Mouse (Mus musculus) forebrain, postnatal 0 days (tissue): Measurements from ENCODE around the gene Wdr82. TPM values are rescaled to one million over a fixed set of nuclear protein-coding genes. Genes with fewer than 3 reads are reported as not detected.

Source experiments
- ATAC-seq: fragments of 200-750 bp; cut with Nextera tagmentation; 2 replicates; pipeline ENCODE4 v1.8.0; 2017; ENCODE audit warnings: mild to moderate bottlenecking, moderate library complexity
- DNase-seq: peaks from one replicate; pipeline ENCODE4 v3.0.0-alpha.2; 2015
- H3K27ac ChIP-seq: fragments of 300-500 bp; sonication (generic); 2 replicates; pipeline ENCODE4 v1.5.1; 2014; ENCODE audit warnings: low read depth, mild to moderate bottlenecking, antibody characterized with exemption, low read length, moderate library complexity, mixed read lengths
- H3K27me3 ChIP-seq: fragments of 300-500 bp; sonication (generic); 2 replicates; pipeline ENCODE4 v1.6.1; 2014; ENCODE audit warnings: mild to moderate bottlenecking, low read length, mixed read lengths; ENCODE audit not compliant: insufficient read depth
- H3K36me3 ChIP-seq: fragments of 300-500 bp; sonication (generic); 2 replicates; pipeline ENCODE4 v1.6.1; 2014; ENCODE audit warnings: mild to moderate bottlenecking, moderate library complexity; ENCODE audit not compliant: insufficient read depth
- H3K4me1 ChIP-seq: fragments of 300-500 bp; sonication (generic); 2 replicates; pipeline ENCODE4 v1.6.1; 2014; ENCODE audit warnings: antibody characterized with exemption; ENCODE audit not compliant: insufficient read depth
- H3K4me2 ChIP-seq: fragments of 300-500 bp; sonication (generic); 2 replicates; pipeline ENCODE4 v1.6.1; 2014; ENCODE audit warnings: low read depth, mild to moderate bottlenecking, moderate library complexity
- H3K4me3 ChIP-seq: fragments of 300-500 bp; sonication (generic); 2 replicates; pipeline ENCODE4 v1.5.1; 2014; ENCODE audit warnings: low read depth, low read length, mixed read lengths
- H3K9ac ChIP-seq: fragments of 300-500 bp; sonication (generic); 2 replicates; pipeline ENCODE4 v1.6.1; 2014; ENCODE audit warnings: mild to moderate bottlenecking
- H3K9me3 ChIP-seq: fragments of 300-500 bp; sonication (generic); 2 replicates; pipeline ENCODE4 v1.6.1; 2016; ENCODE audit warnings: low read length
- CTCF ChIP-seq: sonication (generic); IDR thresholded peaks from 2 replicates; pipeline ENCODE4 v1.5.1; 2016; ENCODE audit warnings: antibody characterized with exemption, control low read depth, low read depth
- WGBS: fragments of 180-500 bp; shearing (Covaris S2); extraction: QIAGEN DNeasy Blood & Tissue Kit; methylation state at CpG from one replicate; pipeline ENCODE4 v1.1.7; 2014; 5-methylcytosine and 5-hydroxymethylcytosine counted together
- polyA plus RNA-seq: library from polyadenylated mRNA; unstranded; fragments of >200 nt; fragmentation: Nextera tagmentation; extraction: Ambion mirVana; gene quantifications from 2 replicates; pipeline ENCODE4 v1.2.1, GENCODE M21; 2015
- total RNA-seq: library from RNA; depleted of rRNA; stranded (reverse); fragments of >200 nt; gene quantifications from 2 replicates; pipeline ENCODE4 v1.2.3, GENCODE M21; 2014

The Wdr82 gene
- total and polyA plus RNA-seq, 2 experiments from 2014 or later, result 32.5 to 261 TPM

- Histone ChIP-seq H3K4me3 (no peak overlapping the region), H3K9me3 (no peaks in the 10 kb centered on the region), H3K27ac (no peak overlapping the region), H3K4me2 (no peak overlapping the region), H3K36me3 (no peaks in the 10 kb centered on the region), H3K9ac (no peak overlapping the region), H3K4me1 (peaks cover 5% of the 10 kb centered on the region; the same call in 1 of the 2 replicates), H3K27me3 (peaks cover 5% of the 10 kb centered on the region; the same call in 1 of the 2 replicates)
- ATAC-seq, result no peak
- 71% methylated on average over 12 of the region's 12 CpGs for WGBS
- no peak for DNase-seq
- no peak for TF ChIP-seq CTCF
Observed at GRCm38 (mm10) chr9:106141955-106142354, 28.8 kb upstream of the Wdr82 start.

GRCm38 (mm10) chr9:106144176-106144575 lies 26.6 kb upstream of the Wdr82 start:
- no peaks in the 10 kb centered on the region for H3K36me3 ChIP-seq
- no peak overlapping the region for H3K4me2 ChIP-seq
- no peak for TF ChIP-seq CTCF
- 21% methylated on average over 7 of the region's 7 CpGs for WGBS
- peaks cover 5% of the 10 kb centered on the region for H3K4me1 ChIP-seq
- H3K27me3 ChIP-seq, result peaks cover 11% of the 10 kb centered on the region; the same call in 1 of the 2 replicates
- DNase-seq (peak; percentile 74), ATAC-seq (peak; percentile 55)
- no peaks in the 10 kb centered on the region for H3K9me3 ChIP-seq
- H3K9ac ChIP-seq, result no peak overlapping the region
- H3K27ac ChIP-seq, result no peak overlapping the region
- no peak overlapping the region for H3K4me3 ChIP-seq

GRCm38 (mm10) chr9:106145582-106145981 lies 25.1 kb upstream of the Wdr82 start:
- Histone ChIP-seq H3K4me3 (no peak overlapping the region), H3K9ac (no peak overlapping the region), H3K36me3 (no peaks in the 10 kb centered on the region), H3K27me3 (peaks cover 11% of the 10 kb centered on the region; the same call in 1 of the 2 replicates), H3K9me3 (no peaks in the 10 kb centered on the region), H3K4me2 (no peak overlapping the region), H3K27ac (no peak overlapping the region), H3K4me1 (no peaks in the 10 kb centered on the region; the same call in 1 of the 2 replicates)
- peak; percentile 73 for DNase-seq
- WGBS, result 65% methylated on average over 2 of the region's 2 CpGs
- ATAC-seq, result peak; percentile 54
- no peak for TF ChIP-seq CTCF

GRCm38 (mm10) chr9:106147281-106147680 lies 23.4 kb upstream of the Wdr82 start:
- Histone ChIP-seq H3K4me1 (no peaks in the 10 kb centered on the region; the same call in 1 of the 2 replicates), H3K4me3 (0 out of 2 replicates have a peak overlapping the region, but pooled peaks have one; percentile 56), H3K9me3 (no peaks in the 10 kb centered on the region), H3K36me3 (peaks cover 1% of the 10 kb centered on the region), H3K27ac (no peak overlapping the region), H3K27me3 (peaks cover 10% of the 10 kb centered on the region; the same call in 1 of the 2 replicates), H3K9ac (peak overlapping the region; percentile 78; the same call in 1 of the 2 replicates), H3K4me2 (peak overlapping the region; percentile 69)
- WGBS, result 39% methylated on average over 5 of the region's 5 CpGs
- ATAC-seq, result no peak
- no peak for DNase-seq
- TF ChIP-seq CTCF, result no peak

GRCm38 (mm10) chr9:106147851-106148431 lies 22.8 kb upstream of the Wdr82 start:
- WGBS, result 2% methylated on average over 10 of the region's 10 CpGs
- H3K4me1 ChIP-seq, result no peaks in the 10 kb centered on the region; the same call in 1 of the 2 replicates
- no peak for DNase-seq
- peaks cover 6% of the 10 kb centered on the region; the same call in 1 of the 2 replicates for H3K27me3 ChIP-seq
- H3K4me3 ChIP-seq, result peak overlapping the region; percentile 56
- peak overlapping the region; percentile 78 for H3K9ac ChIP-seq
- peaks cover 5% of the 10 kb centered on the region for H3K36me3 ChIP-seq
- peak; percentile 34 for ATAC-seq
- no peak for TF ChIP-seq CTCF
- peak overlapping the region; percentile 74 for H3K27ac ChIP-seq
- no peaks in the 10 kb centered on the region for H3K9me3 ChIP-seq
- peak overlapping the region; percentile 69 for H3K4me2 ChIP-seq

- DNase-seq (peak; percentile 66), ATAC-seq (peak; percentile 81)
- Histone ChIP-seq H3K36me3 (peaks cover 5% of the 10 kb centered on the region), H3K9ac (peak overlapping the region; percentile 78), H3K4me2 (peak overlapping the region; percentile 69), H3K27me3 (peaks cover 6% of the 10 kb centered on the region; the same call in 1 of the 2 replicates), H3K9me3 (no peaks in the 10 kb centered on the region), H3K4me1 (no peaks in the 10 kb centered on the region; the same call in 1 of the 2 replicates), H3K4me3 (peak overlapping the region; percentile 56), H3K27ac (peak overlapping the region; percentile 74)
- WGBS, result 1% methylated on average over 35 of the region's 36 CpGs
- peak; percentile 53 for TF ChIP-seq CTCF
Observed at GRCm38 (mm10) chr9:106148541-106149398, 22.0 kb upstream of the Wdr82 start.
